Mouse (Mus musculus) lung, embryonic 15.5 days (tissue): ENCODE results near the gene Mbd4. TPM values are rescaled to one million over a fixed set of nuclear protein-coding genes. Genes with fewer than 3 reads are reported as not detected.
"Not testable (repeated sequence)": the region's sequence is repeated elsewhere in the genome, so short reads cannot be mapped to it uniquely, and the experiment has no call there.

Experiments
- ATAC-seq: fragments of 200-750 bp; cut with Nextera tagmentation; 2 replicates; pipeline ENCODE4 v1.8.0; 2017; ENCODE audit warnings: moderate number of reproducible peaks, borderline replicate concordance; ENCODE audit not compliant: low FRiP score, low TSS enrichment; ENCODE audit errors: extremely low read depth
- H3K27ac ChIP-seq: fragments of 300-500 bp; sonication (generic); 2 replicates; pipeline ENCODE4 v1.5.1; 2015; ENCODE audit warnings: moderate library complexity, mild to moderate bottlenecking, inconsistent platforms
- H3K27me3 ChIP-seq: fragments of 300-500 bp; sonication (generic); 2 replicates; pipeline ENCODE4 v1.6.1; 2015; ENCODE audit warnings: inconsistent platforms
- H3K36me3 ChIP-seq: fragments of 300-500 bp; sonication (generic); 2 replicates; pipeline ENCODE4 v1.6.1; 2015; ENCODE audit warnings: inconsistent platforms
- H3K4me1 ChIP-seq: fragments of 300-500 bp; sonication (generic); 2 replicates; pipeline ENCODE4 v1.6.1; 2015; ENCODE audit warnings: inconsistent platforms
- H3K4me2 ChIP-seq: fragments of 300-500 bp; sonication (generic); 2 replicates; pipeline ENCODE4 v1.6.1; 2015; ENCODE audit warnings: inconsistent platforms, mild to moderate bottlenecking, moderate library complexity
- H3K4me3 ChIP-seq: fragments of 300-500 bp; sonication (generic); 2 replicates; pipeline ENCODE4 v1.5.1; 2015; ENCODE audit warnings: mild to moderate bottlenecking, inconsistent platforms
- H3K9ac ChIP-seq: fragments of 300-500 bp; sonication (generic); 2 replicates; pipeline ENCODE4 v1.6.1; 2015; ENCODE audit warnings: inconsistent platforms
- H3K9me3 ChIP-seq: fragments of 300-500 bp; sonication (generic); 2 replicates; pipeline ENCODE4 v1.6.1; 2016; ENCODE audit warnings: inconsistent platforms
- WGBS: fragments of 180-500 bp; shearing (Covaris S2); methylation state at CpG from one replicate; pipeline ENCODE4 v1.1.7; 2015; 5-methylcytosine and 5-hydroxymethylcytosine counted together
- polyA plus RNA-seq: library from polyadenylated mRNA; unstranded; fragments of >200 nt; fragmentation: Nextera tagmentation; extraction: Ambion mirVana; gene quantifications from 2 replicates; pipeline ENCODE4 v1.2.1, GENCODE M21; 2015

Gene Mbd4
- polyA plus RNA-seq, 1 experiment from 2014 or later: 22.6 TPM

DNA sequence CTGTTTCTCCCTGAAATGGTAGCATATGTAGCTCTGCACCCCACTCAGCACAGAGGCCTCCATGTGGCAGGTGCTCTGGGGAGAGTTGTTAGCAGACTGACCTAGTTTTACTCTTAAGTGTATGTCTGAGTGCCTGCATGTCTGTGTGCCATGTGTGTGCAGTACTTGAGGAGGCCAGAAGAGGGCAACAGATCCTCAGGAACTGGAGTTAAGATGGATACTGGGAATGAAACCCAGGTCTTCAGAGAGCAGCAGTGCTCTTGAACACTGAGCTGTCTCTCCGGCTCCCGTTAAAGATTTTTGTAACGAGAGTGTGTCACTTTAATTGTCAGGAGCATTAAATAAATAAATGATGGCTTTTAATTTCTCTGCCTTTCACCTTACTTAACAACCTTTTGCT lies 35.1 kb upstream of the Mbd4 start:
- H3K9me3 ChIP-seq: no peaks in the 10 kb centered on the region
- no peak overlapping the region for H3K4me3 ChIP-seq
- H3K27me3 ChIP-seq: no peaks in the 10 kb centered on the region
- no peak overlapping the region for H3K4me2 ChIP-seq
- peaks cover 14% of the 10 kb centered on the region for H3K36me3 ChIP-seq
- 96% methylated on average over 3 of the region's 3 CpGs for WGBS
- H3K27ac ChIP-seq: no peak overlapping the region
- H3K4me1 ChIP-seq: peaks cover 28% of the 10 kb centered on the region
- no peak for ATAC-seq
- H3K9ac ChIP-seq: no peak overlapping the region

DNA sequence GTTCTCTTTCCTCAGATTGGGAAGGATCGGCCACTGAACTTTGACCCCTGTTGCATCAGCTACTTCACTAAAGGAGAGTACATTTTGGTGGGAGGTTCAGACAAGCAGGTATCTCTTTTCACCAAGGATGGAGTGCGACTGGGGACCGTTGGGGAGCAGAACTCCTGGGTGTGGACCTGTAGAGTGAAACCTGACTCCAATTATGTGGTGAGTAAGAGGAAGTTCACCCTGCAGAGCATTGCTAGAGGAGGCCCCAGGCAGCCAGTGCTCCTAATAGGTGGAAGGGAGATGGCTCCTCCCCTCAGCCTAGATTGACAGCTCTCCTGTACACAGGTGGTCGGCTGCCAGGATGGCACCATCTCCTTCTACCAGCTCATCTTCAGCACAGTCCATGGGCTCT lies 33.7 kb upstream of the Mbd4 start:
- Histone ChIP-seq H3K27ac (no peak overlapping the region), H3K9ac (no peak overlapping the region), H3K9me3 (no peaks in the 10 kb centered on the region), H3K4me2 (no peak overlapping the region), H3K4me1 (peaks cover 21% of the 10 kb centered on the region), H3K36me3 (peaks cover 14% of the 10 kb centered on the region), H3K27me3 (no peaks in the 10 kb centered on the region), H3K4me3 (no peak overlapping the region)
- no peak for ATAC-seq
- 55% methylated on average over 4 of the region's 4 CpGs for WGBS

DNA sequence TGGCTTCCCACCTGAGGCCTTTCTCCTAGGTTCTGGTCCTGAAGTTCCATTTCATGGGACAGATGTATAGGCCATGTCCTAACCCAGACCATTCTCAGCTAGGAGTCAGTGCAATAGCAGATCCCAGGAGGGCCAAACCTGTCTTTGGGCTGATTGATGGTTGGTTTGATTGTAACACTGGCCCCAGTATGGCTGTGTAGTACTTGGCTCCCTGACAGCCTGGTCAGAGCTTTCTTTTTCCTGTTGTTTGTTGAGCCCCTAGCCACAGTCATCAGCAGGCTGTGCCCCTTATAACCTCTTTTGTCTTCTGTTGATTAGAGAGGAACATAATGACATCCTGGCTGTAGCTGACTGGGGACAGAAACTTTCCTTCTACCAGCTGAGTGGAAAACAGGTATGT lies 30.8 kb upstream of the Mbd4 start:
- H3K27me3 ChIP-seq: no peaks in the 10 kb centered on the region
- no peaks in the 10 kb centered on the region for H3K9me3 ChIP-seq
- H3K27ac ChIP-seq: 0 out of 2 replicates have a peak overlapping the region, but pooled peaks have one; percentile 25
- H3K9ac ChIP-seq: no peak overlapping the region
- no peak overlapping the region for H3K4me2 ChIP-seq
- no peak overlapping the region for H3K4me3 ChIP-seq
- H3K4me1 ChIP-seq: peaks cover 22% of the 10 kb centered on the region
- peak; percentile 25; the same call in 1 of the 2 replicates for ATAC-seq
- peaks cover 14% of the 10 kb centered on the region for H3K36me3 ChIP-seq

DNA sequence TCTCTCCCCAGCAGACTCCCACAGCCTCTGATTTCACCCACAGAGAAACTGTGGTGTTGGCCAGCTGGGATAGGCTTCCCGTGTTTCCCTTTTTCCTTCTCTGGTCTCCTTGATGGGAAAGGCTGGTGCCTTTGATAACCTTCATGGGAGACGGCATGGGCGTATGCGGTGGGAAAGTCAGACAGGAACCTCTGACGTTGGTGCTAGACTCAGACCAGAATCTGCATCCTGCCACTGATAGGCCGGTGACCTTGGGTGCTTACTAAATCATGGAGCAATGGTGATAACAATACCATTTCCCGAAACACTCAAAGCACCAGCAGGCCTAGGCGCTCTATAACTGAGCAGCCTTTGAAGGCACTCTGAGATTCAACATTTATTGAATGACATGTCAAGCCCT lies 27.6 kb upstream of the Mbd4 start:
- no peak for ATAC-seq
- peaks cover 3% of the 10 kb centered on the region; the same call in 1 of the 2 replicates for H3K36me3 ChIP-seq
- no peak overlapping the region for H3K9ac ChIP-seq
- no peak overlapping the region for H3K4me2 ChIP-seq
- peaks cover 29% of the 10 kb centered on the region for H3K4me1 ChIP-seq
- no peaks in the 10 kb centered on the region for H3K9me3 ChIP-seq
- peak overlapping the region; percentile 55 for H3K27ac ChIP-seq
- 56% methylated on average over 8 of the region's 8 CpGs for WGBS
- no peak overlapping the region for H3K4me3 ChIP-seq
- no peaks in the 10 kb centered on the region for H3K27me3 ChIP-seq

DNA sequence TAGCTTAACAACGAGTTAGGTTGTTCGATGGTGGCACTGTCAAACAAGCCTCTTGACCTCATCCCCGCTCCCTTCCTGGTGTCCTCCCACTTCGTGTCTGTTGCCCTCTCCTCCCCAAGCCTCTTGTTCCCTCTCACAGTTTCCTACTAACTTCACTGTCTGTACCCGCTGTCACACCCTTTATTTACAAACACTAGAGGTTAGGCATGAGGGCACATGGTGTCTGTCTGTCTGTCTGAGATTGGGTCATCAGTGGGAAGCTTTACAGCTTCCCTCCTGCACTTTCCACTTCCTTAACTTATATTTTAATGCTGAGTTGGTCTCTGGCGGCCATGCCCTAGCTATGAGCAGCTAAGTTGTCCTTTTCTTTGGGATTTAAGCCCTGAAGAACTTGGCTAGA lies 26.6 kb upstream of the Mbd4 start:
- no peak overlapping the region for H3K4me3 ChIP-seq
- no peaks in the 10 kb centered on the region for H3K9me3 ChIP-seq
- H3K36me3 ChIP-seq: peaks cover 3% of the 10 kb centered on the region; the same call in 1 of the 2 replicates
- H3K27ac ChIP-seq: no peak overlapping the region
- peaks cover 29% of the 10 kb centered on the region for H3K4me1 ChIP-seq
- no peak for ATAC-seq
- no peak overlapping the region for H3K4me2 ChIP-seq
- 63% methylated on average over 6 of the region's 6 CpGs for WGBS
- no peaks in the 10 kb centered on the region for H3K27me3 ChIP-seq
- H3K9ac ChIP-seq: no peak overlapping the region

DNA sequence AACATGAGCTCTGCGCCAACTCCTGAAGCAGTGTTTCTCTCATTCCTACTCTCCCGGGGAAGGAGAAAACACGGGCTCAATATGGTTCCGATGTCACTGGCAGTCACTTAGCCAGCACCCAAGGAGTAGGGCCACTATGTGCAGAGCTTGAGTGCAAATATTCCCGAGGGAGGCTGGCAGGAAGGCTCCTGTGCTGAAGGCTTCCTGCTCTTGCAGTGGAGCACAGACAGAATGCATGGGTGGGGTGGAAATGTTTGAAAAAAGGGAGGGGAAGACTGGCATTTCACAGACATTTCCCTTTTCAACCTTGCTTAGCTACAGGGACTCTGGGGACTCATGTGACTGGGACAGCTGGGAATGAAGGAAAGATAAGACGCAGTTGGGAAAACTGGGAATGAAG lies 25.5 kb upstream of the Mbd4 start:
- peaks cover 3% of the 10 kb centered on the region; the same call in 1 of the 2 replicates for H3K36me3 ChIP-seq
- no peak overlapping the region for H3K4me2 ChIP-seq
- H3K9ac ChIP-seq: no peak overlapping the region
- H3K4me3 ChIP-seq: no peak overlapping the region
- WGBS: 41% methylated on average over 6 of the region's 6 CpGs
- H3K4me1 ChIP-seq: peaks cover 29% of the 10 kb centered on the region
- ATAC-seq: no peak
- peak overlapping the region; percentile 49 for H3K27ac ChIP-seq
- no peaks in the 10 kb centered on the region for H3K9me3 ChIP-seq
- H3K27me3 ChIP-seq: no peaks in the 10 kb centered on the region

DNA sequence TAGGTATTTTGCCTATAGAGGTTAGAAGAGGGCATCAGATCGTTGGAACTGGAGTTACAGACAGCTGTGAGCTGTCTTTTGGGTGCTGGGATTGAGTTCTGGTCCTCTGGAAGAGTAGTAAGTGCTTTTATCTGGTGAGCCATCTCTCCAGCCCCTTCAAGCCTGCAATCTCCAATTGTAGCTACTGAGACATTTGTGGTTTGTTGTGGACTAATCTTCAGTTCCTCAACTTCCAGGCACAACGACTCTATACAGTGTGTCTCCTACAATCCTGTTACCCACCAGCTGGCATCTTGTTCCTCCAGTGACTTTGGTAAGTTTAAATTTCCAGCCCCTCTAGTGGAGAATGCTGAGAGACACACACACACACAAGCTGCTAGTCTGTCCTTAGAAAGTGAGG lies 24.1 kb upstream of the Mbd4 start:
- no peak for ATAC-seq
- no peaks in the 10 kb centered on the region for H3K27me3 ChIP-seq

DNA sequence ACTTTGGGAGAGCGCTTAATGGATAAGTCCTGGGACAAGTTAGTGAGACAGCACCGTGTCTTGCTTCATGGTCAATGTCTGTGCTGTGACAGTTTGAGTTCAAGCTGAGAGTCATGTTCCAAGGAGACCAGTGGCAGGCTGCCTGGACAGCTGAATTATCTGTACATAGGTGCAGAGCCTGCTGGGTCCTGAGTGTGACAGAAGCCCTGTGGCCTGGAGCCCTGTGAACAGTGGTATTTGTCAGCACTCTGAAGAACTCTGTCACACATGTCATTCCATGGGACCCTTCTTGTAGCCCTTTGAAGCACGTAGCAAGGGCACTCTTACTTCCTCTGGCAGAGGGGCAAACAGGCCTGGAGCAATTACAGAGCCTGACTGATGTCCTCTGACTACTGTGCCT lies 18.1 kb upstream of the Mbd4 start:
- H3K4me1 ChIP-seq, ATAC-seq, H3K9me3 ChIP-seq, H3K4me3 ChIP-seq, H3K4me2 ChIP-seq, H3K27ac ChIP-seq, H3K36me3 ChIP-seq, H3K27me3 ChIP-seq, H3K9ac ChIP-seq: not testable (repeated sequence)
- WGBS: no CpG with 5 or more reads among the region's 3 CpGs

More for the DNA sequence above, 24.1 kb upstream of the Mbd4 start:
- H3K27ac ChIP-seq: no peak overlapping the region
- 79% methylated on average over 2 of the region's 2 CpGs for WGBS
- H3K36me3 ChIP-seq: peaks cover 3% of the 10 kb centered on the region; the same call in 1 of the 2 replicates
- no peaks in the 10 kb centered on the region for H3K9me3 ChIP-seq
- H3K4me3 ChIP-seq: no peak overlapping the region
- H3K4me2 ChIP-seq: no peak overlapping the region
- no peak overlapping the region for H3K9ac ChIP-seq
- peaks cover 29% of the 10 kb centered on the region for H3K4me1 ChIP-seq

DNA sequence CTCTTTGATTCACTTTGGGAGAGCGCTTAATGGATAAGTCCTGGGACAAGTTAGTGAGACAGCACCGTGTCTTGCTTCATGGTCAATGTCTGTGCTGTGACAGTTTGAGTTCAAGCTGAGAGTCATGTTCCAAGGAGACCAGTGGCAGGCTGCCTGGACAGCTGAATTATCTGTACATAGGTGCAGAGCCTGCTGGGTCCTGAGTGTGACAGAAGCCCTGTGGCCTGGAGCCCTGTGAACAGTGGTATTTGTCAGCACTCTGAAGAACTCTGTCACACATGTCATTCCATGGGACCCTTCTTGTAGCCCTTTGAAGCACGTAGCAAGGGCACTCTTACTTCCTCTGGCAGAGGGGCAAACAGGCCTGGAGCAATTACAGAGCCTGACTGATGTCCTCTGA lies 14.0 kb upstream of the Mbd4 start:
- no CpG with 5 or more reads among the region's 3 CpGs for WGBS
- not testable (repeated sequence) for H3K36me3 ChIP-seq, H3K4me3 ChIP-seq, H3K27ac ChIP-seq, H3K4me2 ChIP-seq, H3K9ac ChIP-seq, ATAC-seq, H3K27me3 ChIP-seq, H3K9me3 ChIP-seq
- peaks cover 17% of the 10 kb centered on the region for H3K4me1 ChIP-seq

DNA sequence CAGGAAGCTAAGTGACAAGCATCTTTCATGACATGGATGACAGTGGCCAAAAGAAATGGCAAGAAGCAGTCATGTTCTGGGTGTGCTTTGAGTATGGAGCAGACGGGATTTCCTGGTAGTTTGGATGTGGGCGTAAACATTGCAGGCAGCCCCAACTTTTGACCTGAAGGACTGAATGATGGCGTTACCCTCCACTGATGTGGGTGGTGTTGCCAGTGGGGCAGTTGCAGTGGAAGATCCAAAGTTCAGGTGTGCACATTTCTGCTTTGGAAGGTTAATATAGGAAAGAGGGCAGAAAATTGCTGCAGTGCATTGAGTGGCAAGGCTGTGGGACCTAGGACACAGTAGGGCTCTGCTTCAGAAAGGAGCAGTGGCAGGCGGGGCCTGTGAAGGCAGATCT lies 12.1 kb upstream of the Mbd4 start:
- no peak overlapping the region for H3K4me2 ChIP-seq
- H3K4me3 ChIP-seq: no peak overlapping the region
- H3K9ac ChIP-seq: no peak overlapping the region
- WGBS: 86% methylated on average over 4 of the region's 4 CpGs
- ATAC-seq: no peak
- no peaks in the 10 kb centered on the region for H3K36me3 ChIP-seq
- no peak overlapping the region for H3K27ac ChIP-seq
- H3K9me3 ChIP-seq: no peaks in the 10 kb centered on the region
- H3K4me1 ChIP-seq: peaks cover 25% of the 10 kb centered on the region
- no peaks in the 10 kb centered on the region for H3K27me3 ChIP-seq

DNA sequence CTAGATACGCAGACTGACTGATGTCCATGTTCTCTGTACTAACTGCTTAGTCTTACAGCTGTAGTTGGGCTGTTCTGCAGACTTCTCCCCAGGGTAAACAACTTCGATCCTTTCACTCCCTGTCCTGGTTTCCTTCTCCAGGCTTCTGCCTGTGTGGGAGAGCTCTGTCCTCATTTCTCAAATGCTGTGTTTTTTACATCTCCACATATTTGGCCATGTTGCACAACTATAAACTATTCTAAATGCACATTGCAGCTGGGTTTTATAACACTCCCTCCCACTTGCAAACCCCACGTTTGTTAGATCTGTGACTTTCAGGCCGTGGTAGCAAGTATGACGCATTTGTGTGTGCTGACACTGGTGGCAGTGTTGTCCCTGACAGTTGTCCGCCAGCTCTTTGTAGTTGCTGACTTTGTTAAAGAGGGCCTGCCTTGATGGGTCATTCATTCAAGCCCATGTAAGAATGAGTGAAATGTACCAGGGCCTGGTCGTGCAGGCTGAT lies 10.2 kb upstream of the Mbd4 start:
- H3K27ac ChIP-seq: peak overlapping the region; percentile 69
- no peak overlapping the region for H3K4me3 ChIP-seq
- H3K27me3 ChIP-seq: no peaks in the 10 kb centered on the region
- ATAC-seq: peak; percentile 64
- no peaks in the 10 kb centered on the region for H3K36me3 ChIP-seq
- H3K9me3 ChIP-seq: no peaks in the 10 kb centered on the region
- no peak overlapping the region for H3K4me2 ChIP-seq
- WGBS: 37% methylated on average over 7 of the region's 7 CpGs
- H3K9ac ChIP-seq: no peak overlapping the region
- H3K4me1 ChIP-seq: peaks cover 35% of the 10 kb centered on the region

DNA sequence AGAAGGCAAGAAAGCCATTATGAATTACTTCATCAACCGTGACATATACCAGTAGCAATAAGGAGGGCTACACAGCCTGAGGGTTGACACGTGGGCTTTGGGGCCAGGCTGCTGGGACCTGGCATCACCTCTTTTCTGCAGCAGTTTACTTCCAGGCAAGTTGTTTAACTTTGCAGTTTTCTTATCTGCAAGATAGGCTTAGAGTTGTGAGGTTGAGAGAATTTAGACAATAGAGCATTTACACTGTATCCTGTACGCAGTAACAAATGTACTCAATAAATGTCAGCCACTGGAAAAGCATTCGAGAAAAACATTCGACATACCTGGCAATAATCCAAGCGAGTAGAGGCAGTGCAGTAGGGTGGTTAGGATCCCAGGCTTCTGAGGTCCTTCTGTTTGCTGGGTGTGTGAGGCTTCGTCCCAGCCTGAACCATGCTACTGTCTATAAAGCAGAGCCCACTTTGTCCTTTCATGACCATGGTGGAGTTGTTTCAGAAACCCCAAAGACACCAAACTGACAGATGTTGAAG lies 6.9 kb upstream of the Mbd4 start:
- no peaks in the 10 kb centered on the region for H3K9me3 ChIP-seq
- no peak overlapping the region for H3K4me3 ChIP-seq
- no peak overlapping the region for H3K9ac ChIP-seq
- 32% methylated on average over 7 of the region's 7 CpGs for WGBS
- H3K27me3 ChIP-seq: no peaks in the 10 kb centered on the region
- peaks cover 50% of the 10 kb centered on the region for H3K4me1 ChIP-seq
- no peaks in the 10 kb centered on the region for H3K36me3 ChIP-seq
- no peak for ATAC-seq
- H3K27ac ChIP-seq: 0 out of 2 replicates have a peak overlapping the region, but pooled peaks have one; percentile 29
- H3K4me2 ChIP-seq: no peak overlapping the region

DNA sequence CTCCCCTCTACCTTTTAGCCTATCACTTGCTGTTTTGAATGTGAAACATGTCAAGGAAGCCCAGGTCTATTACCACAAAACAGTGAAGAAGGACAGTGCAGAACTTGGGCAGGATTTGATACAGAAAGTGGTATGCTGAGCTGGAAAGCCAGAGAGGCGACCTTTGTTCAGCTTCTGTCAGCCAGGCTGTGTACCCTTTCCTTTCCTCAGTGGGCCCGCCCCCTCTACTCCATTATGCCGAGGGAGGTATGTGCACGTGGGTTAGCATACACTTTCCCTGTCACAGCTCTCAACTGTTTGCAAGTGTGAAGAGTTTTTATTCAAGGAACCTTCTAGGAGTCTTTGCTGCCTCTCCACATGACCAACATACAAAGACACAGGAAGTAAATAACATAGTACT lies 6.1 kb upstream of the Mbd4 start:
- H3K4me2 ChIP-seq: no peak overlapping the region
- H3K27me3 ChIP-seq: no peaks in the 10 kb centered on the region
- WGBS: 31% methylated on average over 4 of the region's 4 CpGs
- H3K36me3 ChIP-seq: no peaks in the 10 kb centered on the region
- no peak overlapping the region for H3K9ac ChIP-seq
- no peaks in the 10 kb centered on the region for H3K9me3 ChIP-seq
- H3K4me1 ChIP-seq: peaks cover 50% of the 10 kb centered on the region
- H3K4me3 ChIP-seq: no peak overlapping the region
- H3K27ac ChIP-seq: no peak overlapping the region
- ATAC-seq: no peak
